ENCODE assay signal across 9 mouse cellular contexts in genomic region chr11:18885729-18886325, GRCm38 (mm10).
DNase-seq lines count a peak whose midpoint lies in the region; ATAC-seq lines count a peak whose summit lies in the region.
"Had no signal": no experiment of that assay in that cellular context is flagged by ENCODE, and none has a peak within 500 bp of the region (broad histone marks: within the 10 kb centered on the region; RNA-seq: fewer than 3 reads in every experiment).

No protein-coding gene starts in this region.

- H3K4me3 ChIP-seq in heart, embryonic 15.5 days: no peak overlapping the region
- peak overlapping the region; percentile 19; the same call in 1 of the 2 replicates for H3K4me3 ChIP-seq in embryonic facial prominence, embryonic 10.5 days
- H3K4me3 ChIP-seq: myocyte had no signal

- H3K4me2 ChIP-seq in heart, embryonic 15.5 days: no peak overlapping the region; the same call in 1 of the 2 replicates

- no peak for ATAC-seq in heart, embryonic 15.5 days (replicated peaks; ENCODE audit: insufficient number of reproducible peaks, insufficient read depth, low FRiP score, low read depth)

- H3K36me3 ChIP-seq in heart, embryonic 15.5 days: peaks cover 10% of the 10 kb centered on the region; the same call in 1 of the 2 replicates
- H3K36me3 ChIP-seq in embryonic facial prominence, embryonic 10.5 days (replicated peaks): 0 out of 2 replicates have a peak, but pooled peaks cover 5% of the 10 kb centered on the region

- no peak overlapping the region for H3K9ac ChIP-seq in heart, embryonic 15.5 days

- peaks cover 20% of the 10 kb centered on the region for H3K4me1 ChIP-seq in heart, embryonic 15.5 days (replicated peaks)
- H3K4me1 ChIP-seq in embryonic facial prominence, embryonic 10.5 days: peaks cover 73% of the 10 kb centered on the region

- H3K9me3 ChIP-seq in heart, embryonic 15.5 days (replicated peaks): no peaks in the 10 kb centered on the region
- H3K9me3 ChIP-seq in embryonic facial prominence, embryonic 10.5 days: no peaks in the 10 kb centered on the region

- 27% methylated on average over 9 of the region's 9 CpGs for WGBS in heart, embryonic 15.5 days
- WGBS in embryonic facial prominence, embryonic 10.5 days: 13% methylated on average over 9 of the region's 9 CpGs

- H3K27me3 ChIP-seq in heart, embryonic 15.5 days: no peaks in the 10 kb centered on the region
- H3K27me3 ChIP-seq in embryonic facial prominence, embryonic 10.5 days (replicated peaks; ENCODE audit: low read depth, poor library complexity, severe bottlenecking): no peaks in the 10 kb centered on the region; the same call in 1 of the 2 replicates

- H3K27ac ChIP-seq in heart, embryonic 15.5 days: peak overlapping the region; percentile 35; the same call in 1 of the 2 replicates
- peak overlapping the region; percentile 70 for H3K27ac ChIP-seq in embryonic facial prominence, embryonic 10.5 days (replicated peaks)

- DNase-seq in heart, adult 8-10 months (ENCODE audit: low spot score): no peak
- peak; percentile 48 for DNase-seq in embryonic facial prominence, embryonic 10.5 days (ENCODE audit: low spot score)
- DNase-seq in kidney, postnatal 36 days: peak; percentile 9 to 26
- DNase-seq in retina, embryonic 14.5 days (ENCODE audit: low spot score): peak; percentile 69
- DNase-seq in urinary bladder, postnatal 25 days (ENCODE audit: low spot score): no peak
- no peak for DNase-seq in right cerebral cortex, postnatal 36 days (ENCODE audit: low spot score in 2 of 2)
- no peak for DNase-seq in frontal cortex, postnatal 25 days (ENCODE audit: low spot score in 2 of 2)

Comparison
In these comparisons a context has a peak if more than half of its experiments do, and no peak if none do; other contexts are left out.
1. DNase-seq: peak in embryonic facial prominence, embryonic 10.5 days (single experiment), kidney, postnatal 36 days (2 of 2) and retina, embryonic 14.5 days (single experiment); none in heart, adult 8-10 months (single experiment), urinary bladder, postnatal 25 days (single experiment), right cerebral cortex, postnatal 36 days (0 of 2) and frontal cortex, postnatal 25 days (0 of 2).